Mouse (Mus musculus) layer of hippocampus, postnatal 10 days (tissue): Measurements from ENCODE around the gene Dtx3l. TPM values are rescaled to one million over a fixed set of nuclear protein-coding genes. Genes with fewer than 3 reads are reported as not detected.
"Not testable (repeated sequence)": the region's sequence is repeated elsewhere in the genome, so short reads cannot be mapped to it uniquely, and the experiment has no call there.

Experiments used
- DNase-seq, 2 experiments: peaks; one replicate each; pipeline ENCODE4 v3.0.0; 2021; ENCODE audit warnings: low spot score in 2 of 2
- long read RNA-seq: library from polyadenylated mRNA; stranded (forward); transcript quantifications from one replicate; pipeline ENCODE4 v2.0.0, GENCODE M21; 2023
- total RNA-seq, 2 experiments: library from RNA; stranded (reverse); gene quantifications; 2 replicates each; pipeline ENCODE4 v1.2.3; 2021

Gene Dtx3l
- total RNA-seq = 1 to 10 TPM; 2.9 to 3.3 TPM
- long read RNA-seq = 0 reads

DNA sequence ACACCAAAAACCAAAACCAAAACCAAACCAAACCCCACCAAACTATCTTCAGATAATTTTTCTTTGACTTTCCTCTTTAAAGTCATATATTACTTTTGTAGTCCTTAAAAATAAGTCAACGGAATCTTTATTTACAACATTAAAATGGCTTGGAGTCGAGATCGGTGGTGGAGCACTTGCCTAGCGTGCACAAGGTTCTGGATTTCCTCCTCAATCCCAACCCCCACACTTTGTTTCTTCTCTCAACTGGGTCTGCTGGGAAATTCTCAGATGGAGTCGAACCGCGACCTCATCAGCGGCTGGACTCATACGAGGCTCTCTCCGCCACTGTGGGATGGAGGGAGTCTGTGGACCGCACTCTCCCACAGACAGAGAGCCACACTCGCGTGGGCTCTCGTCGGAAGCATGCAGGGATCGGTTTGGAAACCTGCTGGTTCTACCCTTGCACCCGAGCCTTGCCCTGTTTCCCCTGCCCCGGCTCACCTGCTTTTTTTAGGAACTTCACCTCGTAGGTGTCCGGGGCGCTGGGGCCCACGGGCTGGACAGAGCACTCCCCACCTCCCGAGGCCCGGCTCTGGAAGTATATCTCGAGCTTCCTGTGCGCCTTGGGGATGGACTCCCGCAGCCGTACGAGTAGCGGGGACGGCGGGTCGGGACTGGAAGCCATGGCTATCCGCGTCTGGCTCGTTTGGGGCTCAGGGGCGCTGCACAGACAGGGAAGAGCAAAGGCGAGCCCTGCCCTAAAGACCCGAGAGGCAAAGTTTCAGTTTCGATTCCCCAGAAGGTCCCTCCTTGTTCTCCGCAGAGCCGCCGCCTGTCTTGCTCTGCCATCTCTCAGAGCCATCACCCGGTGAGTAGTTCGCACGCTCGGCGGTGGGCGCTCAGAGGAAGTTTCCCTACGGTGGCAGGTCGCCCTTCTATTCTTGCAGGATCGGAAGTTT is at the start of gene Dtx3l, which contains the start of gene Parp9:
TSS of gene Dtx3l (minus strand) at position 941 of the 941 bp plus-strand sequence.
TSS of gene Parp9 (plus strand) at position 260 of the 941 bp plus-strand sequence.
- peak; percentile 30 to 38 for DNase-seq

DNA sequence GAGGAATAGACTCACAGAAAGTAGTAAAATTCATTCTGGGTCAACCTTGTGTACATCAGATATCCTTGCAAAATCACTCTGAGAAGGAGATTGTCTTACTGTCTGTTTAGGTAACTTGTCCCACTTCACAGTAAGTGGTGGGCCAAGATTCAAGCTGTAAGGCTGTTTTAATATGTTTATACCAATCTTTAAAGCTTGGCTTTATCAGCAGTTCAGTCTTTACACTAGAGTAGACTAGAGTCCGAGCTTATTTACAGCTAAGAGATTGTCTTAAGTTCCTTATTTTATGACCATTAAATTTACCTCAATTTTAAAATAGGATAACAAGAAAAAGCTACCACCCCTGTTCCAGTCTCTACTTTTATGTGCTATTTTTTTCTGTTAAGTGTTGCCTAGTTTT is 49.0 kb upstream of the Dtx3l start:
- DNase-seq = no peak

GRCm38 (mm10) chr16:35984471-35984870 is 45.5 kb upstream of the Dtx3l start:
- no peak for DNase-seq

DNA sequence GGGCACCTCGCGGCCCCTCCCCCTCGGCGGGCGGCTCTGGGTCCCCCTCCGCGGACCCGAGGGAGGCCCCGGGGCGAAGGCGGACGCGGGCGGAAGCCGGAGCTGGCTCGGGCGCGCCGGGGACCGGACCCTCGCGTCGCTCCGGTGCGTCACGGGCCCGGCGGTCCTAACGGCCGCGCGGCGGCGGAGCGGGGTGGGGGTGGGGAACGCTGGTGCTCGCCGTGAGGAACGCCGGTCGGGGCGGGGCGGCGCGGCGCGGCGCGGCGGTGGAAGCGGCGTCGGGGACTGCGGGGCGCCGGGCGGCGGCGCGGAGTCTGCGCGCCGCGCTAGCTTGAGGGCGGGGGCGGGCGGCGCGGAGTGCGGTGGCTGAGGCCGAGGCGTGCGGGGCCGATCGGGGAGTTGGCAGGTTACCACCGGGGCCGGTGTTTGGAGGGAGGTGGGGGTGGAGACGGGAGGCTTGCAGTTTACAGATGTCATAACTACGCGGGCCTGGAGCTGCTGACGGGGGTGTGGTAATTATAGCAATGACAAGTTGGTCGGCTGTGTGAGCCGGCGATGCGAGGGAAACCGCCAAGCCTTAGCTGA is 44.7 kb upstream of the Dtx3l start:
- peak; percentile 69 to 73 for DNase-seq

DNA sequence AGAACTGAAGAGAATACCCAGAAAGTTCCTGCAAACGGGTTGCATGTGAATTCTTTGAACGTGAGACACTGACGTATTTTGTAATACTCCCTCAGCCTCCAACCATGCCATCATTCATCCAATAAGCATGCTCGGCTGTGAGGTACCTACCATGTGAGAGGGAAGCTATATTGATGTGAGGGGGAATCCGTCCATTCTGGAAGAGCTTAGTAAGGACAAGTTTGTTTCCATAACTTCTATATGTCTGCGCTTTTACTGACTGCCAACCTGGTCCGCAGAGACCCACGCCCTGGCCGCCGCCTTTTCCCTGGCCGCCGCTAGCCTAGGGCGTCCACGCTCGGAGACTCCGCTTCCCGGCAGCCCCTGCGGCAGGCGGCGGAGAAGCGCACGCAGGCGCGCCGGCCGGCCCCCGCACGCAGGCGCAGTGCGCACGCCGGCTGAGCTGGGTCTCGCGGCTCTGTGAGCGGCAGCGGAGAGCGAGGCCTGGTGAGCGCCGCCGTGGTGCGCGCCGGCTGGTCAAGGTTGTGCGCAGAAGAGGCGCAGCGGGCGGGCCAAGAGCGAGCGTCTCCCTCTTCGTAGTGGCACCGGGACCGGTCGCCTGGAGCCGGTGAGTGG is 44.1 kb upstream of the Dtx3l start:
- DNase-seq = peak; percentile 86 to 93

DNA sequence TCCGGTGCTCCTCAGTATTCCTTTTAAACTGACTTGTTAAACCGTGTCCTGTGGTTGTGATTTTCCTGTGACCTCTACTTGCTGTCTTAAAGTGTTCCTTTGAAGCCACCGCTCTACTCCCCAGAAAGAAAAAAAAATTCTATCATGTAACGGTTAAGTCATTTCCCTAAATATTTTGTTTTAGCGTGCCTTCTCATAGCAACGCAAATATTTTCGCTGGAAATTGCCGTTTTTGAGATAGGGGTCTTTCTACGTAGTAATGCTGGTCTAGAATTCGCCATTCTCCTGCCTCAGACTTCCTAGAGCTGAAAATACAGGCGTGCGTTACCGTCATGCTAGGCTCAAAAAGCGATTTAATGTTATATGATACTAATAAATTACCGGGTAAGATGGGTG is 43.6 kb upstream of the Dtx3l start:
- DNase-seq = no peak

DNA sequence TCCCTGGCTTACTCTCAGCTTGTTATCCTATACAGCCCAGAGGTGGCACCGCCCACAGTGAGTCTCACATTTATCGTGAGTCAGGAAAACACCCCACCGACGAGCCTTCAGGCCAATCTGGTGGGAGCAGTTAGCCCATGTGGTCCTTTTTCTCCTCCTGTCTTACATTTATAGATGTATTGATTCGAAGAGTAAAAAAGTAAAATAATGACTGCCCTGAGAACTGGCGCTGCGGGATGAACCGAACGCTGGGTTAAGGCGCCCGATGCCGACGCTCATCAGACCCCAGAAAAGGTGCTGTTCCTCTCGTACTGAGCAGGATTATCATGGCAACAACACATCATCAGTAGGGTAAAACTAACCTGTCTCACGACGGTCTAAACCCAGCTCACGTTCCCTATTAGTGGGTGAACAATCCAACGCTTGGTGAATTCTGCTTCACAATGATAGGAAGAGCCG is 42.4 kb upstream of the Dtx3l start:
- peak; percentile 100 for DNase-seq

DNA sequence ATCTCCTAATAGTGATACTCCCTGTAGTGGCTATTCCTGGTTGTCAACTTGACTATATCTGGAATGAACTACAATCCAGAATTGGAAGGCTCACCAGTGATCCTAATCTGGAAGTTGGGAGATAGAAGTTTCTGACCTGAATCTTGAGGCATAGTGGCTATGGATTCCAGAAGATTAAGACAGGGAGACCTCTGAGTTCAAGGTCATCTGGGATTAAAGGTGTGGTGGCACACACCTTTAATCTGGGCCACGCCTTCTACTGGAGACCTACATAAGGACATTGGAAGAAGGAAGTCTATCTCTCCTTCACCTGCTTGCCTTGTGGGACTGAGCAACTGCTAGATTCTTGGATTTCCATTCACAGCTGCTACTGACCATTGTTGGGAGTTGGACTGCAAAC is 39.5 kb upstream of the Dtx3l start, which contains the start of gene Kpna1:
TSS of gene Kpna1 (plus strand) at position 301 of the 400 bp plus-strand sequence.
- DNase-seq = not testable (repeated sequence)

DNA sequence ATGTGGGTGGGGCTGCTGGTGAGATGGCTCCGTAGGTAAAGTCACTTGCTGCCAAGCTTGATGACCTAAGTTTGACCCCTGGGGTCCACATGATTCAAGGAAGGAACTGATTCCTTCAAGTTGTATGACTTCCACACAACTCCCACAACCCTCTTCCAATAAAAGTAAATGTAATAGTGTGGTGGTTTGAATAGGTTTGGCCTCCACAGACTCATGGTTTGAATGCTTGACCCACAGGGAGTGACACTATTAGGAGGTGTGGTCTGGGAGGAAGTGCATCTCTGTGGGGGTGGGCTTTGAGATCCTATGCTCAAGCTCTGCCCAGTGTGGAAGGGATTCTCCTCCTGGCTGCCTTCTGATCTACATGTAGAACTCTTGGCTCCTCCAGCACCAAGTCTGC is 35.1 kb upstream of the Dtx3l start:
- no peak for DNase-seq

GRCm38 (mm10) chr16:35968149-35968548 is 29.2 kb upstream of the Dtx3l start:
- DNase-seq = no peak

- DNase-seq = no peak
Measured at GRCm38 (mm10) chr16:35967319-35967718, 28.4 kb upstream of the Dtx3l start.

DNA sequence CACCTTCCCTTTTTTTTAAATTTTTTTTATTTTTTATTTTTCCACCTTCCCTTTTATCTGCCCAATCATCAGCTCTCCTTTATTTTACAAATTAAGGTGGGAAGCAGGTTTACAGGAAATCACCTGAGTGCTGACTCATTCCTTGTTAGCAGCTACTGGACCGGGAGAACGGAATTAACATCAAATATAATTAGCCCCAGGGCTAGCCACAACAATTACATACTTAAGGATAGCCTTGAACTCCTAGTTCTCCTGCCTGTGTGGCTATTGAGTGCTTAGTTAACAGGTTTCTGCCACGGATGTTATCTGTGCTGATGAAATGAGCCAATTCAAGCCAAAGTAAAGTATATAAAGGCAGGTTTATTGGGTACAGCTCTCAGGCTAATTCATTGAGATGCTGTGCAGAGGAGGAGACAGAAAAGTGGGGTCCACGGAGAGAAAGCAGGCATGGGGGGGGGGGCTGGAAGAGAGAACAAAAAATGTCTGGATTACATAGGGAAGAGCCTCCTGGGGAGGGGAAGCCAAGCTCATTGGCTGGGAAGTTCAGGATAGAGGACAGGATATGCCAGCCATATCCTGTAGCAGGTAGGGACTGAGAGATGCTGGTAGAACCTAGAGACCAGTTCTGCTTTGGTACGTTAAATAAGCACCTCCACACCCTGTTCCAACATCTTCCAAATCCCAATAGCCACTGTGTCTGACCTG is 27.6 kb upstream of the Dtx3l start:
- no peak for DNase-seq

DNA sequence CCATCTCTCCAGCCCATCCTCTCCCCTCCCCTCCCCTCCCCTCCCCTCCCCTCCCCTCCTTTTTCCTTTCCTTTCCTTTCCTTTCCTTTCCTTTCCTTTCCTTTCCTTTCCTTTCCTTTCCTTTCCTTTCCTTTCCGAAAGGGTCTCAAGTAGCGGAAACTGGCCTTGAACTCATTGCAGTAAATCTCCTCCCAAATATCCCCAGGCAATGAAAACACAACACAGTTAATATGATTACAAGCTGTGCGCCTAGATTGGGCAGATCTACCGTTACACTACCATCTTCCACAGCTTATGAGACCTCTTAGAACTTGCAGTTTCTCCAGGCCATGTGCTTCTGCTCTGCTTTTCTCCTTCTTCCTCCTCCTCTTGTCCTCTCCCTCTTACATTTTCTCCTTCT is 27.0 kb upstream of the Dtx3l start:
- DNase-seq = not testable (repeated sequence)

GRCm38 (mm10) chr16:35952628-35953130 is 13.7 kb upstream of the Dtx3l start:
- no peak for DNase-seq

- no peak for DNase-seq
Measured at GRCm38 (mm10) chr16:35951216-35951615, 12.3 kb upstream of the Dtx3l start.

GRCm38 (mm10) chr16:35949264-35949663 is 10.3 kb upstream of the Dtx3l start:
- no peak for DNase-seq

DNA sequence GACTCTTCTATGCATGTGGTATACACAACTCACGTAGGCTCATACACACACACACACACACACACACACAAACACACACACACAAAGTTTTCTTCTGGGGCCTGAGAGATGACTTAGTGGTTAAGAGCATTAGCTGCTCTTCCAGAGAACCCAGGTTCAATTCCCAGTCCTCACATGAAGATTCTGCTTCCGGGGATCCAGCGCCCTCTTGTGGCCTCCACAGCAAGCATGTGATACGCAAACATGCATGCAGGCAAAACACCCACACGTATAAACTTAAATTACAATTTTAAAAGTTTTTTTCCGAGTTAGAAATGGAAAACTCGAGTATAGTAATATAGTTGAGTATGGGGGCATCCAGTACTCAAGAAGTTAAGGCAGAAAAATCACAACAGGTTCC is 2.4 kb upstream of the Dtx3l start:
- DNase-seq = no peak

DNA sequence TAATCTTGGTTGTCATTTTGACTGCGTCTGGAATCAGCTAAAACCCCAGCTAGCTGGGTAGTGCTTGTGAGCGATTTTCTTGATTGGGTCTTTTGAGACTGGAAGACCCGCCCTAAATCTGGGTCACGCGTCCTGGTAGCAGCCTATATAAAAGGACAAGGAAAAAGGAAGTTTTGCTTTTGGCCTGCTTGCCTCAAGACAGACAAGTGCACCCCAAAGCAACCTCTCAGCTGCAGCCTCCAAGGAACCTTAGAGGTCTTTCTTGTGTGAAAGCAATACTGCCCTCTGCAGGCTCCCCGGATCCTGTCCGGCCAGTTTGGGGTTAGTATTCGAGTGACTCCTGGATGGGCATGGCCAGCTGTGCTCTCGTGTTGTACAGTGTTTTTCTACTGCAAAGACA is 739 bp upstream of the Dtx3l start:
- peak; percentile 71 to 79 for DNase-seq

GRCm38 (mm10) chr16:35939261-35939660 is 310 bp upstream of the Dtx3l start:
- peak in 1 of 2 experiments; percentile 5 for DNase-seq

GRCm38 (mm10) chr16:35933181-35933580 is 5.8 kb downstream of the Dtx3l start:
- DNase-seq = no peak
